Mouse (Mus musculus) hindbrain, embryonic 16.5 days (tissue): Measurements from ENCODE around the gene Ier2. TPM values are rescaled to one million over a fixed set of nuclear protein-coding genes. Genes with fewer than 3 reads are reported as not detected.

Source experiments
- ATAC-seq: fragments of 200-750 bp; cut with Nextera tagmentation; 2 replicates; pipeline ENCODE4 v1.8.0; 2017; ENCODE audit warnings: moderate TSS enrichment, moderate library complexity
- H3K27ac ChIP-seq: fragments of 300-500 bp; sonication (generic); 2 replicates; pipeline ENCODE4 v1.5.1; 2014; ENCODE audit warnings: low read depth, mild to moderate bottlenecking, control low read depth, low read length, moderate library complexity
- H3K27me3 ChIP-seq: fragments of 300-500 bp; sonication (generic); replicated peaks from 2 replicates; pipeline ENCODE4 v1.6.1; 2014; ENCODE audit warnings: low read length; ENCODE audit not compliant: control insufficient read depth, insufficient read depth
- H3K36me3 ChIP-seq: fragments of 300-500 bp; sonication (generic); 2 replicates; pipeline ENCODE4 v1.6.1; 2014; ENCODE audit warnings: mild to moderate bottlenecking, low read length, moderate library complexity, mixed read lengths; ENCODE audit not compliant: control insufficient read depth, insufficient read depth
- H3K4me1 ChIP-seq: fragments of 300-500 bp; sonication (generic); 2 replicates; pipeline ENCODE4 v1.6.1; 2014; ENCODE audit warnings: low read depth, low read length; ENCODE audit not compliant: control insufficient read depth, insufficient read depth
- H3K4me2 ChIP-seq: fragments of 300-500 bp; sonication (generic); 2 replicates; pipeline ENCODE4 v1.6.1; 2014; ENCODE audit warnings: mild to moderate bottlenecking, low read length, control low read depth, moderate library complexity
- H3K4me3 ChIP-seq: fragments of 300-500 bp; sonication (generic); 2 replicates; pipeline ENCODE4 v1.5.1; 2014; ENCODE audit warnings: mild to moderate bottlenecking, low read length, control low read depth, moderate library complexity
- H3K9ac ChIP-seq: fragments of 300-500 bp; sonication (generic); 2 replicates; pipeline ENCODE4 v1.6.1; 2014; ENCODE audit warnings: low read depth, mild to moderate bottlenecking, control low read depth, low read length, moderate library complexity
- H3K9me3 ChIP-seq: fragments of 300-500 bp; sonication (generic); 2 replicates; pipeline ENCODE4 v1.6.1; 2014; ENCODE audit warnings: mild to moderate bottlenecking, low read length, moderate library complexity; ENCODE audit not compliant: control insufficient read depth
- WGBS: fragments of 180-500 bp; shearing (Covaris S2); extraction: QIAGEN DNeasy Blood & Tissue Kit; methylation state at CpG from one replicate; pipeline ENCODE4 v1.1.7; 2014; 5-methylcytosine and 5-hydroxymethylcytosine counted together
- polyA plus RNA-seq: library from polyadenylated mRNA; unstranded; fragments of >200 nt; fragmentation: Nextera tagmentation; extraction: Ambion mirVana; gene quantifications from 2 replicates; pipeline ENCODE4 v1.2.1, GENCODE M21; 2015

The Ier2 gene
- polyA plus RNA-seq, 1 experiment from 2014 or later = 18.2 TPM

GRCm38 (mm10) chr8:84639162-84640009 lies 23.3 kb downstream of the Ier2 start:
- peak overlapping the region; percentile 93 for H3K4me2 ChIP-seq
- H3K4me3 ChIP-seq = peak overlapping the region; percentile 49
- H3K27ac ChIP-seq = peak overlapping the region; percentile 83
- no peaks in the 10 kb centered on the region for H3K36me3 ChIP-seq
- no peaks in the 10 kb centered on the region for H3K9me3 ChIP-seq
- under 1% methylated on average over 86 of the region's 106 CpGs for WGBS
- H3K27me3 ChIP-seq = no peaks in the 10 kb centered on the region
- H3K4me1 ChIP-seq = peaks cover 20% of the 10 kb centered on the region
- peak overlapping the region; percentile 76 for H3K9ac ChIP-seq
- peak; percentile 94 for ATAC-seq

- Histone ChIP-seq H3K27me3 (no peaks in the 10 kb centered on the region), H3K27ac (peak overlapping the region; percentile 83), H3K9me3 (no peaks in the 10 kb centered on the region), H3K9ac (peak overlapping the region; percentile 76), H3K36me3 (peaks cover under 1% of the 10 kb centered on the region; the same call in 1 of the 2 replicates), H3K4me2 (peak overlapping the region; percentile 93), H3K4me3 (peak overlapping the region; percentile 49), H3K4me1 (peaks cover 20% of the 10 kb centered on the region)
- WGBS = 1% methylated on average over 40 of the region's 52 CpGs
- peak; percentile 0 for ATAC-seq
Observed at GRCm38 (mm10) chr8:84638555-84639161, 24.0 kb downstream of the Ier2 start.

- H3K27me3 ChIP-seq = no peaks in the 10 kb centered on the region
- H3K27ac ChIP-seq = no peak overlapping the region
- peak overlapping the region; percentile 93 for H3K4me2 ChIP-seq
- ATAC-seq = no peak
- H3K4me3 ChIP-seq = peak overlapping the region; percentile 49
- peak overlapping the region; percentile 76 for H3K9ac ChIP-seq
- 40% methylated on average over 8 of the region's 8 CpGs for WGBS
- H3K9me3 ChIP-seq = no peaks in the 10 kb centered on the region
- H3K36me3 ChIP-seq = peaks cover 7% of the 10 kb centered on the region; the same call in 1 of the 2 replicates
- H3K4me1 ChIP-seq = peaks cover 20% of the 10 kb centered on the region
Observed at GRCm38 (mm10) chr8:84637946-84638554, 24.6 kb downstream of the Ier2 start.

- no peak for ATAC-seq
- Histone ChIP-seq H3K9ac (peak overlapping the region; percentile 27; the same call in 1 of the 2 replicates), H3K4me1 (peaks cover 20% of the 10 kb centered on the region), H3K27ac (no peak overlapping the region; the same call in 1 of the 2 replicates), H3K27me3 (no peaks in the 10 kb centered on the region), H3K36me3 (peaks cover 11% of the 10 kb centered on the region; the same call in 1 of the 2 replicates), H3K4me3 (no peak overlapping the region), H3K4me2 (no peak overlapping the region), H3K9me3 (no peaks in the 10 kb centered on the region)
- whole genome bisulfite sequencing = 88% methylated on average over 17 of the region's 17 CpGs
Observed at GRCm38 (mm10) chr8:84636051-84636691, 26.5 kb downstream of the Ier2 start.

- Histone ChIP-seq H3K27me3 (no peaks in the 10 kb centered on the region), H3K9ac (peak overlapping the region; percentile 27; the same call in 1 of the 2 replicates)
Observed at GRCm38 (mm10) chr8:84635397-84636050, 27.1 kb downstream of the Ier2 start.

GRCm38 (mm10) chr8:84634849-84635304 lies 27.8 kb downstream of the Ier2 start:
- peak overlapping the region; percentile 67 for H3K27ac ChIP-seq
- ATAC-seq = no peak
- H3K4me2 ChIP-seq = no peak overlapping the region
- peak overlapping the region; percentile 39; the same call in 1 of the 2 replicates for H3K9ac ChIP-seq
- H3K27me3 ChIP-seq = no peaks in the 10 kb centered on the region
- 24% methylated on average over 9 of the region's 9 CpGs for WGBS
- H3K36me3 ChIP-seq = peaks cover 13% of the 10 kb centered on the region; the same call in 1 of the 2 replicates
- H3K4me1 ChIP-seq = peaks cover 16% of the 10 kb centered on the region
- no peaks in the 10 kb centered on the region for H3K9me3 ChIP-seq
- no peak overlapping the region for H3K4me3 ChIP-seq

More at GRCm38 (mm10) chr8:84635397-84636050, 27.1 kb downstream of the Ier2 start:
- WGBS = 64% methylated on average over 14 of the region's 14 CpGs
- no peaks in the 10 kb centered on the region for H3K9me3 ChIP-seq
- no peak overlapping the region for H3K4me3 ChIP-seq
- peaks cover 11% of the 10 kb centered on the region; the same call in 1 of the 2 replicates for H3K36me3 ChIP-seq
- ATAC-seq = no peak
- peaks cover 20% of the 10 kb centered on the region for H3K4me1 ChIP-seq
- H3K4me2 ChIP-seq = no peak overlapping the region
- H3K27ac ChIP-seq = peak overlapping the region; percentile 67

GRCm38 (mm10) chr8:84633841-84634584 lies 28.6 kb downstream of the Ier2 start:
- Histone ChIP-seq H3K4me1 (peaks cover 16% of the 10 kb centered on the region), H3K27ac (no peak overlapping the region), H3K27me3 (no peaks in the 10 kb centered on the region), H3K9ac (no peak overlapping the region), H3K36me3 (peaks cover 13% of the 10 kb centered on the region; the same call in 1 of the 2 replicates), H3K4me3 (no peak overlapping the region), H3K4me2 (no peak overlapping the region), H3K9me3 (no peaks in the 10 kb centered on the region)
- ATAC-seq = no peak
- 47% methylated on average over 10 of the region's 10 CpGs for WGBS

- no peak overlapping the region for H3K4me3 ChIP-seq
- peaks cover 13% of the 10 kb centered on the region; the same call in 1 of the 2 replicates for H3K36me3 ChIP-seq
- H3K4me2 ChIP-seq = no peak overlapping the region
- no peaks in the 10 kb centered on the region for H3K9me3 ChIP-seq
- H3K27me3 ChIP-seq = no peaks in the 10 kb centered on the region
- H3K27ac ChIP-seq = no peak overlapping the region
- no peak for ATAC-seq
- no peak overlapping the region for H3K9ac ChIP-seq
- 88% methylated on average over 4 of the region's 4 CpGs for WGBS
- peaks cover 10% of the 10 kb centered on the region for H3K4me1 ChIP-seq
Observed at GRCm38 (mm10) chr8:84631813-84632212, 30.8 kb downstream of the Ier2 start.
